Mouse (Mus musculus) stomach, postnatal 0 days (tissue): ENCODE measurements around the gene Nr0b1.

ENCODE experiments used
- CTCF ChIP-seq: IDR thresholded peaks from 2 replicates; pipeline ENCODE4 v1.5.1; 2016; ENCODE audit warnings: antibody characterized with exemption, low read depth, mild to moderate bottlenecking, moderate library complexity
- EP300 ChIP-seq: optimal IDR thresholded peaks from 2 replicates; pipeline ENCODE3; 2016; ENCODE audit warnings: antibody characterized with exemption

GRCm38 (mm10) chrX:86187250-86187649, 4.3 kb upstream of the Nr0b1 start:
- TF ChIP-seq CTCF (no peak), EP300 (no peak)
